Mouse (Mus musculus) forebrain, embryonic 16.5 days (tissue): Measurements from ENCODE around the gene Lcor. TPM values are rescaled to one million over a fixed set of nuclear protein-coding genes. Genes with fewer than 3 reads are reported as not detected.

ENCODE experiments used
- ATAC-seq: fragments of 200-750 bp; cut with Nextera tagmentation; 2 replicates; pipeline ENCODE4 v1.8.0; 2017; ENCODE audit warnings: mild to moderate bottlenecking, moderate library complexity
- H3K27ac ChIP-seq: fragments of 300-500 bp; sonication (generic); 2 replicates; pipeline ENCODE4 v1.5.1; 2014; ENCODE audit warnings: low read length, control low read depth
- H3K27me3 ChIP-seq: fragments of 300-500 bp; sonication (generic); replicated peaks from 2 replicates; pipeline ENCODE4 v1.6.1; 2014; ENCODE audit warnings: low read length; ENCODE audit not compliant: control insufficient read depth, insufficient read depth
- H3K36me3 ChIP-seq: fragments of 300-500 bp; sonication (generic); 2 replicates; pipeline ENCODE4 v1.6.1; 2014; ENCODE audit not compliant: control insufficient read depth, insufficient read depth
- H3K4me1 ChIP-seq: fragments of 300-500 bp; sonication (generic); replicated peaks from 2 replicates; pipeline ENCODE4 v1.6.1; 2014; ENCODE audit warnings: low read length; ENCODE audit not compliant: control insufficient read depth, insufficient read depth
- H3K4me2 ChIP-seq: fragments of 300-500 bp; sonication (generic); 2 replicates; pipeline ENCODE4 v1.6.1; 2014; ENCODE audit warnings: mild to moderate bottlenecking, low read length, control low read depth
- H3K4me3 ChIP-seq: fragments of 300-500 bp; sonication (generic); replicated peaks from 2 replicates; pipeline ENCODE4 v1.5.1; 2014; ENCODE audit warnings: mild to moderate bottlenecking, low read length, control low read depth
- H3K9ac ChIP-seq: fragments of 300-500 bp; sonication (generic); replicated peaks from 2 replicates; pipeline ENCODE4 v1.6.1; 2014; ENCODE audit warnings: low read depth, low read length, control low read depth
- H3K9me3 ChIP-seq: fragments of 300-500 bp; sonication (generic); 2 replicates; pipeline ENCODE4 v1.6.1; 2016; ENCODE audit warnings: low read length; ENCODE audit not compliant: control insufficient read depth
- WGBS: fragments of 180-500 bp; shearing (Covaris S2); extraction: QIAGEN DNeasy Blood & Tissue Kit; methylation state at CpG from one replicate; pipeline ENCODE4 v1.1.7; 2014; 5-methylcytosine and 5-hydroxymethylcytosine counted together
- polyA plus RNA-seq: library from polyadenylated mRNA; unstranded; fragments of >200 nt; fragmentation: Nextera tagmentation; extraction: Ambion mirVana; gene quantifications from 2 replicates; pipeline ENCODE4 v1.2.1, GENCODE M21; 2015

Gene Lcor
- polyA plus RNA-seq: 20.1 and 21.8 TPM in 2 replicates

DNA sequence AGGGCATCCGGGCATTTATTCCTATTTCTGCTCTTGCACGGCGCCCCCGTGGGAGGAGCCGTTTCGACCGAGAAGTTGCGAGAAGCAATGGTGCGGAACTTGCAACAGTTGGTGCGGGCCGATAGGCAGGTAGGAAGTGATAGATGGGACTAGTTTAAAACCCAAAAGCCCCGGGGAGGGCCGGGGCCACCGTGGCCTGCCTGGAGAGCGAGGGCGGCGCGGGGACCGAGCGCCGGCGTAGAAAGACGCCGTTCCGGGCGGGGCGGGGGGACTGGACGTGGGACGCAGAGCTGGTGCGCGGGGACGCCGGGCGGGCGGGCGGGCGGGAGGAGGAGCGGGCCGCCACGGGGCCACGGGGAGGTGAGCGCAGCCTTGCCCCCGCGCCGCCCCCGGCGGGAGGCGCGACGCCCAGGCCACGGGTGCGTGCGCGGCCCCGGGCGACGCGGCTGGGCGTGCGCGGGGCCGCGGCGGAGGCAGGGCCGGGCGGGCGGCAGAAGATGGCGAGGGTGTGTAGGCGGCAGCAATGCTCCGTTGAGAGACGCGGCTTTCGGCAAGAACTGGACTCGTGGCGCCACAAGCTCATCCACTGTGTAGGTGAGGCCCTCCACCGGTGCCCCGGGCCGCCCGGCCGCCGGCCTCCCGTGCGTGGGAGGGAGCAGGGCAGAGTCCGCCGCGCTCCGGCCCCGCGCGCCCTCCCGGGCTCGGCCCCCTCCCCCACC lies at the start of gene Lcor:
TSS of gene Lcor (plus strand) at position 448 of the 719 bp plus-strand sequence.
- Histone ChIP-seq H3K36me3 (no peaks in the 10 kb centered on the region), H3K9ac (peak within 1 kb of the TSS; percentile 95), H3K4me1 (peaks cover 21% of the 10 kb centered on the region), H3K9me3 (no peaks in the 10 kb centered on the region), H3K27ac (peak within 1 kb of the TSS; percentile 99), H3K4me3 (peak within 1 kb of the TSS; percentile 97), H3K27me3 (no peaks in the 10 kb centered on the region; the same call in 1 of the 2 replicates), H3K4me2 (peak within 1 kb of the TSS; percentile 78)
- under 1% methylated on average over 48 of the region's 92 CpGs for WGBS
- peak; percentile 90 for ATAC-seq

DNA sequence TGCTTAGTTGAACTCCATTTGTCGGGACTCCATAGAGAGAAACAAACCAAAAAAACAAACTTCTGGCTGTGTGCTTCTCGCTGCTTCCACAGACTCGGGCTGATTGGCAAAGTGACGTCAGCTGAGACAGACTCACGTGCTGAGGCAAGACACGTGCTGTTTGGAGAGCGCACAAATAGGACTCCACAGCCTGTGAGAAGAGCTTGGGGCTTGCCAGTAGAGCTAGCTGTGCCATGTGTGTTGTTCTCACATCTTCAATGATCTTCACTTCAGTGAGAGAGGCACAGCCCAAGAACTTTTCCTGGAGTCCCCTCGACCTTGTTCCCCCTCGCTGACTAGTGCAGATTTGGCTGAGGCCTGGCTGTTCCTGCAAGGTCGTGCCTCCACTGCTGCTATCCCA lies 47.1 kb upstream of the Lcor start:
- Histone ChIP-seq H3K4me1 (no peaks in the 10 kb centered on the region; the same call in 1 of the 2 replicates), H3K36me3 (no peaks in the 10 kb centered on the region), H3K4me2 (no peak overlapping the region), H3K9ac (no peak overlapping the region), H3K4me3 (no peak overlapping the region), H3K9me3 (no peaks in the 10 kb centered on the region), H3K27ac (no peak overlapping the region), H3K27me3 (no peaks in the 10 kb centered on the region)
- ATAC-seq: no peak
- 82% methylated on average over 10 of the region's 10 CpGs for WGBS

- H3K9ac ChIP-seq: no peak overlapping the region
- H3K4me3 ChIP-seq: no peak overlapping the region
- H3K4me1 ChIP-seq: no peaks in the 10 kb centered on the region; the same call in 1 of the 2 replicates
- H3K36me3 ChIP-seq: no peaks in the 10 kb centered on the region
- ATAC-seq: no peak
- no peaks in the 10 kb centered on the region for H3K27me3 ChIP-seq
- no peak overlapping the region for H3K4me2 ChIP-seq
- 91% methylated on average over 9 of the region's 9 CpGs for WGBS
- H3K27ac ChIP-seq: no peak overlapping the region
- H3K9me3 ChIP-seq: no peaks in the 10 kb centered on the region
Measured at GRCm38 (mm10) chr19:41436461-41436860, 46.0 kb upstream of the Lcor start.

DNA sequence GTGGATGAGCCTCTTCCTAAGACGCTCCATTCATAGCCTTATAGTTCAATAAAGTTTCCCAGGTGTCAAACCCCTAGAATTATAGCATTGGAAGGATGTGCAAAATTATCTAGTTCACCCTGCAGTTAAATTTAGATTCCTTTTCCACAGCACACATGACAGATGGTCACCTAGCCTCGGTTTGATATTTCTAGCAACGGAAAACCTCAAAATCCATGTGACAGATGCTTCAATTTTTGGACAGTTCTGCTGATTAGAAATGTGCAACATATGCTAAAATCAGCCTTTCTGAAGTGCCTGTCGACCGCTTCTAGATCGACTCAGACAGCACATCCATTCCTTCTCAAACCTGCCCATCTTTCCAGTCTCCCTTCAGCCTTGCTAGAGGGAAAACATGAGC lies 43.5 kb upstream of the Lcor start:
- Histone ChIP-seq H3K27ac (no peak overlapping the region), H3K27me3 (no peaks in the 10 kb centered on the region), H3K4me3 (no peak overlapping the region), H3K9me3 (no peaks in the 10 kb centered on the region), H3K9ac (no peak overlapping the region), H3K36me3 (no peaks in the 10 kb centered on the region), H3K4me1 (peaks cover 4% of the 10 kb centered on the region), H3K4me2 (no peak overlapping the region)
- ATAC-seq: 0 out of 2 replicates have a peak, but pooled peaks have one; percentile 43
- WGBS: 54% methylated on average over 6 of the region's 6 CpGs

GRCm38 (mm10) chr19:41441446-41441845 lies 41.0 kb upstream of the Lcor start:
- ATAC-seq: no peak

DNA sequence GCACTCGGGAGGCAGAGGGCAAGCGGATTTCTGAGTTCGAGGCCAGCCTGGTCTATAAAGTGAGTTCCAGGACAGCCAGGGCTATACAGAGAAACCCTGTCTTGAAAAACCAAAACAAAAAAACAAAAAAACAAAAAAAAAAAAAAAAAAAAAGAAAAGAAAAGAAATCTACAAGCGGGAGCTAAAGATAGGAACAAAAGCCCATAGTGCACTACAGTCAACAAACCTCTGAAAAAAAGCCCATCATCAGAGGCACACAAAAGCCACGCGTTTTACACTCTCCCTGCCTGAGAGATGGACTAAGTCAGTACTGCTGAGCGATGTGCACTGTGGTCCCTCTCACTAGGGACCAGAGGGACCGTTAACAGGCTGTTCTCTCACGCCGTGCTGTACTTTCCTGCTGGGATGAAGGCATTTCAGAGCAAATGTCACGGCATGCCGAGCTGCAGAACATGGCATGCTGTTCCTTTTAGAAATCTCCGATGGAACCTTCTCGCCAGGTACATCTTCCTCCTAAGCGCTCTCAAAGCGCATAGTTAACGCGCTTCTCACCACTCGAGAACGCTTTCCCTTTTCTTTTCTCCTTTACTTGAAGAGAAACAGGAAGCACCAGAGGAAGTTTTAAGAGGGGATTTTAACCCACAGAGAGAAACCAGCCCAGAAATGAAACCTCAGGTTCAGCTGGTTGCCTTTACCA lies 40.4 kb upstream of the Lcor start:
- peak overlapping the region; percentile 22; the same call in 1 of the 2 replicates for H3K9ac ChIP-seq
- H3K4me3 ChIP-seq: peak overlapping the region; percentile 17; the same call in 1 of the 2 replicates
- H3K27ac ChIP-seq: no peak overlapping the region

More at GRCm38 (mm10) chr19:41441446-41441845, 41.0 kb upstream of the Lcor start:
- no peak overlapping the region for H3K4me3 ChIP-seq
- H3K36me3 ChIP-seq: no peaks in the 10 kb centered on the region
- H3K9ac ChIP-seq: no peak overlapping the region
- no peak overlapping the region for H3K4me2 ChIP-seq
- 14% methylated on average over 3 of the region's 3 CpGs for WGBS
- H3K9me3 ChIP-seq: no peaks in the 10 kb centered on the region
- no peak overlapping the region for H3K27ac ChIP-seq
- H3K27me3 ChIP-seq: no peaks in the 10 kb centered on the region
- H3K4me1 ChIP-seq: peaks cover 4% of the 10 kb centered on the region

DNA sequence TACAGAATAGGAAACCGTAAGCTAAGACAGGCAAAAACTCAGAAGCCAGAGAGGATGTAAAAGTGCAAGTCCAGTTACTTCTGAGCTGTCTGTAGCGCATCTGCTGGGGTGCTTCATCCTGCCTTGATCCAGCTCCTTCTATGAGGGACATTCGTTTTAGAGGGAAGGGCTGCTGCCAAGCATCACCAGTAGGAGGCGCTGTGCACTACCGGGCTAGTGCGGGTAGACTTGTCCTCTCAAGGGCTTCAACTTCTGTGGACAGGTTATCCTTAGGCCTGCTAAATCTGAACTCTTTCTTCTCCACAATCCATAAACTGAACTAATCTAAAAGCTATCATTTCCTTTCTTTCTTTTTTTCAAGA lies 39.8 kb upstream of the Lcor start:
- H3K4me2 ChIP-seq: peak overlapping the region; percentile 51
- no peak overlapping the region for H3K27ac ChIP-seq
- peaks cover 4% of the 10 kb centered on the region for H3K4me1 ChIP-seq
- no peak for ATAC-seq
- H3K9me3 ChIP-seq: no peaks in the 10 kb centered on the region
- WGBS: 17% methylated on average over 6 of the region's 6 CpGs
- H3K4me3 ChIP-seq: no peak overlapping the region
- H3K9ac ChIP-seq: no peak overlapping the region
- H3K36me3 ChIP-seq: no peaks in the 10 kb centered on the region
- no peaks in the 10 kb centered on the region for H3K27me3 ChIP-seq

More for the DNA sequence above, 40.4 kb upstream of the Lcor start:
- Histone ChIP-seq H3K36me3 (no peaks in the 10 kb centered on the region), H3K4me2 (peak overlapping the region; percentile 51), H3K9me3 (no peaks in the 10 kb centered on the region), H3K27me3 (no peaks in the 10 kb centered on the region), H3K4me1 (peaks cover 4% of the 10 kb centered on the region)
- WGBS: 17% methylated on average over 20 of the region's 20 CpGs
- no peak for ATAC-seq

DNA sequence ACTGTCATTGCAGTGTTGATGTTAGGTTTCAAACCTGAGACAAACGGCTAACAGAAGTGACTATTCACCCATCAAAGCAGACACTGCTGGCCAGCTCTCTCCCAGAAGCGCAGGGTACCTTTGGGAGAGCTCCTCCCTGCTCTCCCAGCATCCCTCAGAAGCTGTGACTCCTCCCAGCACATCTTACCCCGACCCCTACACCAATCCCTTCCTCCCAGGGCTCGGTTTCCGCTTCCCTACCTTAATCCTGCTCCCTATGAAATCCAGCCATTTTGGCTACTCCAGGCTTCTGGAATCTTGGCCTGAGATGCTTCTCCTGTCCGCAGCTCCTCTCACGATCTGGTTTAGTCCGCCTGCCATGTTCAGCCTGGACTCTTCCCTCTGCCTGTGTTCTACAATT lies 37.9 kb upstream of the Lcor start:
- no peak overlapping the region for H3K4me3 ChIP-seq
- 76% methylated on average over 8 of the region's 8 CpGs for WGBS
- H3K4me1 ChIP-seq: peaks cover 4% of the 10 kb centered on the region; the same call in 1 of the 2 replicates
- no peak overlapping the region for H3K9ac ChIP-seq
- no peak overlapping the region for H3K27ac ChIP-seq
- no peak for ATAC-seq
- H3K36me3 ChIP-seq: no peaks in the 10 kb centered on the region
- no peaks in the 10 kb centered on the region for H3K9me3 ChIP-seq
- H3K4me2 ChIP-seq: no peak overlapping the region
- no peaks in the 10 kb centered on the region for H3K27me3 ChIP-seq

- peaks cover 4% of the 10 kb centered on the region; the same call in 1 of the 2 replicates for H3K4me1 ChIP-seq
- no peaks in the 10 kb centered on the region for H3K27me3 ChIP-seq
- ATAC-seq: no peak
- WGBS: 84% methylated on average over 10 of the region's 10 CpGs
- no peak overlapping the region for H3K27ac ChIP-seq
- no peak overlapping the region for H3K9ac ChIP-seq
- H3K4me3 ChIP-seq: no peak overlapping the region
- no peaks in the 10 kb centered on the region for H3K9me3 ChIP-seq
- no peaks in the 10 kb centered on the region for H3K36me3 ChIP-seq
- no peak overlapping the region for H3K4me2 ChIP-seq
Measured at GRCm38 (mm10) chr19:41445013-41445610, 37.3 kb upstream of the Lcor start.
